Mouse (Mus musculus) CH12.LX (cell line): Measurements from ENCODE around the gene Sytl1. TPM values are rescaled to one million over a fixed set of nuclear protein-coding genes. Genes with fewer than 3 reads are reported as not detected.

ENCODE experiments used
- DNase-seq: peaks from one replicate; pipeline ENCODE4 v3.0.0-alpha.2; 2013; ENCODE audit errors: extremely low read depth
- H3K27ac ChIP-seq: 2 replicates; pipeline ENCODE4 v1.5.1; 2012; ENCODE audit warnings: low read depth, mild to moderate bottlenecking, control low read depth, moderate library complexity; ENCODE audit not compliant: insufficient read depth
- H3K27me3 ChIP-seq: replicated peaks from 2 replicates; pipeline ENCODE3; 2012; ENCODE audit warnings: inconsistent platforms
- H3K36me3 ChIP-seq, 2 experiments: replicated peaks in 1 of 2; 2 replicates each; pipeline versions ENCODE3 to v1.6.1; 2012; ENCODE audit warnings: inconsistent platforms in 1 of 2, low read length in 1 of 2, mild to moderate bottlenecking in 1 of 2, mixed read lengths in 1 of 2, moderate library complexity in 1 of 2; ENCODE audit not compliant: control insufficient read depth in 1 of 2, insufficient read depth in 1 of 2
- H3K4me1 ChIP-seq, 2 experiments: 2 replicates each; pipeline ENCODE4 v1.6.1; 2012; ENCODE audit warnings: inconsistent platforms in 1 of 2, moderate library complexity in 1 of 2; ENCODE audit not compliant: insufficient read depth in 2 of 2, control insufficient read depth in 1 of 2
- H3K4me2 ChIP-seq: 2 replicates; pipeline ENCODE4 v1.6.1; 2012; ENCODE audit warnings: low read depth, mild to moderate bottlenecking, control low read depth; ENCODE audit not compliant: poor library complexity, insufficient read depth, severe bottlenecking
- H3K4me3 ChIP-seq, 3 experiments: fragments of 150-350 bp in 1 of 3; sonication (generic) in 1 of 3; replicated peaks in 1 of 3; 2 replicates each; pipeline versions ENCODE3 to v1.5.1; 2011 to 2012; ENCODE audit warnings: low read depth in 2 of 3, low read length in 2 of 3, mild to moderate bottlenecking in 2 of 3, moderate library complexity in 2 of 3, control low read depth in 1 of 3, improper control_type of control experiment in 1 of 3, inconsistent platforms in 1 of 3, mixed read lengths in 1 of 3; ENCODE audit not compliant: poor library complexity in 1 of 3
- H3K79me2 ChIP-seq: replicated peaks from 2 replicates; pipeline ENCODE4 v1.6.1; 2012; ENCODE audit warnings: mild to moderate bottlenecking, moderate library complexity; ENCODE audit not compliant: control insufficient read depth, poor library complexity, insufficient read depth, severe bottlenecking; ENCODE audit errors: extremely low read depth
- H3K9ac ChIP-seq: 2 replicates; pipeline ENCODE4 v1.6.1; 2012; ENCODE audit warnings: low read depth, mild to moderate bottlenecking, control low read depth, moderate library complexity; ENCODE audit not compliant: insufficient read depth
- H3K9me3 ChIP-seq: replicated peaks from 2 replicates; pipeline ENCODE3; 2012; ENCODE audit warnings: low read length, inconsistent platforms, mixed read lengths
- BHLHE40 ChIP-seq: IDR thresholded peaks from 2 replicates; pipeline ENCODE4 v1.6.1; 2011; ENCODE audit warnings: mild to moderate bottlenecking, low read depth, low read length, improper control_type of control experiment
- CHD2 ChIP-seq: IDR thresholded peaks from 2 replicates; pipeline ENCODE4 v1.6.1; 2011; ENCODE audit warnings: low read length, improper control_type of control experiment
- CTCF ChIP-seq, 2 experiments: IDR thresholded peaks in 1 of 2; conservative IDR thresholded peaks in 1 of 2; 2 replicates each; pipeline ENCODE4 v1.5.1; 2011 to 2012; ENCODE audit warnings: low read depth in 2 of 2, low read length in 2 of 2, improper control_type of control experiment in 1 of 2, inconsistent platforms in 1 of 2, mild to moderate bottlenecking in 1 of 2, moderate library complexity in 1 of 2
- ELF1 ChIP-seq: IDR thresholded peaks from 2 replicates; pipeline ENCODE4 v1.6.1; 2014; ENCODE audit warnings: low read depth, mild to moderate bottlenecking, inconsistent platforms, low read length, improper control_type of control experiment
- HCFC1 ChIP-seq: IDR thresholded peaks from 2 replicates; pipeline ENCODE4 v1.6.1; 2012; ENCODE audit warnings: low read depth, mild to moderate bottlenecking, inconsistent platforms, low read length, improper control_type of control experiment
- JUND ChIP-seq: conservative IDR thresholded peaks from 2 replicates; pipeline ENCODE4 v1.6.1; 2011; ENCODE audit warnings: low read depth, low read length, improper control_type of control experiment
- KAT2A ChIP-seq: IDR thresholded peaks from 2 replicates; pipeline ENCODE4 v1.6.1; 2012; ENCODE audit warnings: low read length, improper control_type of control experiment, inconsistent platforms; ENCODE audit not compliant: insufficient replicate concordance
- MAX ChIP-seq: IDR thresholded peaks from 2 replicates; pipeline ENCODE4 v1.6.1; 2011; ENCODE audit warnings: low read length, improper control_type of control experiment
- MEF2A ChIP-seq: IDR thresholded peaks from 2 replicates; pipeline ENCODE4 v1.6.1; 2014; ENCODE audit warnings: low read depth, mild to moderate bottlenecking, inconsistent platforms, low read length, improper control_type of control experiment, borderline replicate concordance
- MXI1 ChIP-seq: IDR thresholded peaks from 2 replicates; pipeline ENCODE4 v1.6.1; 2011; ENCODE audit warnings: mild to moderate bottlenecking, low read depth, low read length, improper control_type of control experiment
- MYC ChIP-seq: IDR thresholded peaks from 2 replicates; pipeline ENCODE4 v1.6.1; 2011; ENCODE audit warnings: low read depth, mild to moderate bottlenecking, improper control_type of control experiment, low read length
- NRF1 ChIP-seq: IDR thresholded peaks from 2 replicates; pipeline ENCODE4 v1.6.1; 2014; ENCODE audit warnings: low read depth, mild to moderate bottlenecking, inconsistent platforms, low read length, improper control_type of control experiment, moderate library complexity
- PAX5 ChIP-seq: IDR thresholded peaks from 2 replicates; pipeline ENCODE4 v1.6.1; 2012; ENCODE audit warnings: low read length, inconsistent platforms, mixed read lengths
- POLR2A ChIP-seq: IDR thresholded peaks from 2 replicates; pipeline ENCODE4 v1.6.1; 2011; ENCODE audit warnings: low read depth, mild to moderate bottlenecking, improper control_type of control experiment, low read length
- RCOR1 ChIP-seq: conservative IDR thresholded peaks from 2 replicates; pipeline ENCODE4 v1.6.1; 2012; ENCODE audit warnings: low read depth, mild to moderate bottlenecking, inconsistent platforms, low read length, improper control_type of control experiment
- SIN3A ChIP-seq: IDR thresholded peaks from 2 replicates; pipeline ENCODE4 v1.6.1; 2012; ENCODE audit warnings: low read length, improper control_type of control experiment, inconsistent platforms
- SMC3 ChIP-seq: IDR thresholded peaks from 2 replicates; pipeline ENCODE4 v1.6.1; 2011; ENCODE audit warnings: low read depth, low read length, improper control_type of control experiment
- TCF12 ChIP-seq: IDR thresholded peaks from 2 replicates; pipeline ENCODE4 v1.6.1; 2014; ENCODE audit warnings: low read depth, mild to moderate bottlenecking, inconsistent platforms, low read length, improper control_type of control experiment
- USF2 ChIP-seq: conservative IDR thresholded peaks from 2 replicates; pipeline ENCODE4 v1.6.1; 2011; ENCODE audit warnings: low read depth, low read length, improper control_type of control experiment
- ZC3H11A ChIP-seq: IDR thresholded peaks from 2 replicates; pipeline ENCODE4 v1.6.1; 2012; ENCODE audit warnings: low read depth, mild to moderate bottlenecking, inconsistent platforms, low read length, improper control_type of control experiment
- ZMIZ1 ChIP-seq: IDR thresholded peaks from 2 replicates; pipeline ENCODE4 v1.6.1; 2012; ENCODE audit warnings: low read depth, mild to moderate bottlenecking, inconsistent platforms, low read length, improper control_type of control experiment
- dilution Hi-C: fragments of 300-500 bp; cut with MboI; formaldehyde crosslinking; loops from 2 replicates; pipeline ENCODE4 v1.14.3; 2020; ENCODE audit warnings: low sequenced_read_pairs; ENCODE audit not compliant: extremely low pct_unique_long_range_greater_than_20kb, extremely low pct_ligation_motif_present
- in situ Hi-C: fragments of 300-500 bp; cut with MboI; formaldehyde crosslinking; loops from 3 replicates; pipeline ENCODE4 v1.14.3; 2019; ENCODE audit warnings: low sequenced_read_pairs, low pct_ligation_motif_present, low pct_unique_long_range_greater_than_20kb, mixed read lengths
- polyA plus RNA-seq: library from polyadenylated mRNA; unstranded; fragments of >175 nt; gene quantifications from 2 replicates; pipeline ENCODE4 v1.2.1, GENCODE M21; 2012; ENCODE audit warnings: low read depth; ENCODE audit not compliant: insufficient read length
- total RNA-seq, 2 experiments: library from RNA; depleted of rRNA; stranded (reverse); fragments of 300-350 nt in 1 of 2; fragments of >200 nt in 1 of 2; gene quantifications; 2 replicates each; pipeline ENCODE4 v1.2.3; 2012 to 2014

Sytl1 gene
- total and polyA plus RNA-seq, 3 experiments = 8.2 to 20.0 (median 12.1) TPM

- Histone ChIP-seq H3K36me3 (no peaks in the 10 kb centered on the region), H3K9ac (no peak overlapping the region), H3K4me2 (no peak overlapping the region), H3K4me1 (peaks cover 14 to 24% of the 10 kb centered on the region in 2 experiments)
- in situ Hi-C loops = loop anchor here (5.0 kb wide), 1 partner anchor 89 kb away; no protein-coding TSS in a partner anchor
- TF ChIP-seq MEF2A (no peak), ZMIZ1 (no peak), USF2 (no peak), JUND (no peak), POLR2A (no peak), NRF1 (no peak), ZC3H11A (no peak), HCFC1 (no peak), TCF12 (no peak), MAX (no peak), MXI1 (no peak), CHD2 (no peak), KAT2A (no peak), RCOR1 (no peak), ELF1 (no peak), PAX5 (no peak), CTCF (conservative IDR thresholded peaks at IDR 0.05 in 1 of 2, IDR thresholded peaks at IDR 0.05 in 1 of 2; ENCODE audit: low read depth in 2 of 2, low read length in 2 of 2) (no peak)
- TF ChIP-seq, all 38 proteins: peak for 0
- no peaks in the 10 kb centered on the region for H3K79me2 ChIP-seq
- H3K9me3 ChIP-seq = no peaks in the 10 kb centered on the region
- H3K27me3 ChIP-seq = peaks cover 46% of the 10 kb centered on the region
- DNase-seq = no peak
- dilution Hi-C loops = no loop called here
- H3K4me3 ChIP-seq = no peak overlapping the region
- no peak overlapping the region for H3K27ac ChIP-seq
These were observed 49.7 kb downstream of the Sytl1 start for GRCm38 (mm10) chr4:133213268-133213590.

GRCm38 (mm10) chr4:133212562-133213267 lies 50.2 kb downstream of the Sytl1 start:
- in situ Hi-C loops (loop anchor here (5.0 kb wide), 1 partner anchor 90 kb away; no protein-coding TSS in a partner anchor), dilution Hi-C loops (no loop called here)
- Histone ChIP-seq H3K36me3 (no peaks in the 10 kb centered on the region), H3K9ac (no peak overlapping the region; the same call in 1 of the 2 replicates), H3K79me2 (no peaks in the 10 kb centered on the region), H3K4me3 (peak overlapping the region in 2 of 3 experiments; percentile 49 to 57), H3K27me3 (peaks cover 50% of the 10 kb centered on the region), H3K4me1 (peaks cover 11 to 19% of the 10 kb centered on the region in 2 experiments)
- peak; percentile 75 for TF ChIP-seq BHLHE40
- TF ChIP-seq MEF2A = no peak
- no peak for TF ChIP-seq RCOR1
- peak in 1 of 2 experiments; percentile 56; a peak in 2 of 4 replicates for TF ChIP-seq CTCF (conservative IDR thresholded peaks at IDR 0.05 in 1 of 2, IDR thresholded peaks at IDR 0.05 in 1 of 2; ENCODE audit: low read depth in 2 of 2, low read length in 2 of 2)
- TF ChIP-seq SIN3A = peak; percentile 30
- peak; percentile 66 for TF ChIP-seq NRF1
- TF ChIP-seq MAX = no peak
- peak; percentile 34 for TF ChIP-seq SMC3
- TF ChIP-seq MYC = no peak
- TF ChIP-seq, all 38 proteins: peak for 5
- peak; percentile 63 for DNase-seq
- Histone ChIP-seq H3K4me2 (peak overlapping the region; percentile 62), H3K9me3 (no peaks in the 10 kb centered on the region), H3K27ac (no peak overlapping the region)
